Mouse (Mus musculus) hindbrain, embryonic 11.5 days (tissue): ENCODE results near the gene Esrp2. TPM values are rescaled to one million over a fixed set of nuclear protein-coding genes. Genes with fewer than 3 reads are reported as not detected.

Experiments
- ATAC-seq: fragments of 200-750 bp; cut with Nextera tagmentation; 2 replicates; pipeline ENCODE4 v1.8.0; 2017; ENCODE audit warnings: mild to moderate bottlenecking, moderate TSS enrichment, moderate library complexity; ENCODE audit not compliant: low FRiP score
- DNase-seq: peaks from one replicate; pipeline ENCODE4 v3.0.0-alpha.2; 2015; ENCODE audit warnings: low spot score
- H3K27ac ChIP-seq: fragments of 300-500 bp; sonication (generic); 2 replicates; pipeline ENCODE4 v1.5.1; 2014; ENCODE audit warnings: mild to moderate bottlenecking, low read depth, low read length
- H3K27me3 ChIP-seq: fragments of 300-500 bp; sonication (generic); 2 replicates; pipeline ENCODE4 v1.6.1; 2014; ENCODE audit warnings: mild to moderate bottlenecking, low read length, moderate library complexity, mixed read lengths; ENCODE audit not compliant: control insufficient read depth, insufficient read depth
- H3K36me3 ChIP-seq: fragments of 300-500 bp; sonication (generic); 2 replicates; pipeline ENCODE4 v1.6.1; 2014; ENCODE audit warnings: mild to moderate bottlenecking, low read length, moderate library complexity, mixed read lengths; ENCODE audit not compliant: control insufficient read depth, insufficient read depth
- H3K4me1 ChIP-seq: fragments of 300-500 bp; sonication (generic); replicated peaks from 2 replicates; pipeline ENCODE4 v1.6.1; 2014; ENCODE audit warnings: low read length, mixed read lengths; ENCODE audit not compliant: control insufficient read depth, insufficient read depth
- H3K4me2 ChIP-seq: fragments of 300-500 bp; sonication (generic); replicated peaks from 2 replicates; pipeline ENCODE4 v1.6.1; 2014; ENCODE audit warnings: mild to moderate bottlenecking, low read depth, low read length
- H3K4me3 ChIP-seq: fragments of 300-500 bp; sonication (generic); 2 replicates; pipeline ENCODE4 v1.5.1; 2014; ENCODE audit warnings: low read depth, low read length
- H3K9ac ChIP-seq: fragments of 300-500 bp; sonication (generic); 2 replicates; pipeline ENCODE4 v1.6.1; 2014; ENCODE audit warnings: low read depth, low read length
- H3K9me3 ChIP-seq: fragments of 300-500 bp; sonication (generic); 2 replicates; pipeline ENCODE4 v1.6.1; 2016; ENCODE audit warnings: low read length; ENCODE audit not compliant: control insufficient read depth
- WGBS: fragments of 180-500 bp; shearing (Covaris S2); extraction: QIAGEN DNeasy Blood & Tissue Kit; methylation state at CpG from one replicate; pipeline ENCODE4 v1.1.7; 2014; 5-methylcytosine and 5-hydroxymethylcytosine counted together
- polyA plus RNA-seq: library from polyadenylated mRNA; unstranded; fragments of >200 nt; fragmentation: Nextera tagmentation; extraction: Ambion mirVana; gene quantifications from 2 replicates; pipeline ENCODE4 v1.2.1, GENCODE M21; 2014

The Esrp2 gene
- polyA plus RNA-seq, 1 experiment from 2014 or later = 2.1 TPM

DNA sequence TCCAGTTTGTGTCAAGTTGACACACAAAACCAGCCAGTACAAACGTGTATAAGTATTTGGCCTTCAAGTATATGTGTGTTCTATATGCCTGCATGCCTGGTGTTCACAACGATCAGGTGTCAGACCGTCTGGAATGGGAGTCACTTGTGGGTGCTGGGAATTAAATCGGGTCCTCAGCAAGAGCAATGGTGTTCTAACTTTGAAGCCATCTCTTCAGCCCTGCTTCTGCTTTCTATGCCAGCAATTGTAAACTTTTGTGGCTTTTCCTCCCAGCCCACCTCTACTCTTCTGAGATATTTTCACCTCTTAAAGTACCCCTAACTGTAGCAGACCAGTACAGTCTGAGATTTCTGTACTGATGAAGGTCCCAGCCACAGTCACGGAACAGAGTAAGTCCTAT lies 3.4 kb upstream of the Esrp2 start:
- Histone ChIP-seq H3K36me3 (no peaks in the 10 kb centered on the region), H3K27ac (no peak overlapping the region), H3K4me3 (no peak overlapping the region), H3K9me3 (no peaks in the 10 kb centered on the region), H3K4me1 (peaks cover 11% of the 10 kb centered on the region), H3K27me3 (peaks cover 36% of the 10 kb centered on the region), H3K4me2 (no peak overlapping the region), H3K9ac (no peak overlapping the region)
- 68% methylated on average over 5 of the region's 5 CpGs for WGBS
- no peak for DNase-seq
- no peak for ATAC-seq

DNA sequence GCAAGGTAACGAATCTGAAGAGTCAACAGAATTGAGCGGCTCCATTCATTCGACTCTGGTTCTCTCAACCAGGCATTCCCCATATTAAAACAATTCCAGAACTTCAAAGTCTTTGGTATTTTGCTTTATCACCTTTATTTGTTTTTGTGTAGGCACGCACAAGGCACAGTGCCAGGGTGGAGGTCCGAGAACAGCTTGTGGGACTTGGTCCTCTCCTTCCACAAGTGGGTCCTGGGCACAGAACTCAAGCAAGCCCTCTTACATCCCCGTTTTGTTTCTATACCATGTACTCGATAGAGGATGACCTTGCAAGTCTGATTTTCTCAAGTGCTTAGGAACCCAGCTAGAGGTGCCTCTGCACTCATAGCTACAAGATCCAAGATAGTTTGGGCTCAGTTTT lies 1.8 kb upstream of the Esrp2 start:
- peak overlapping the region; percentile 57 for H3K4me2 ChIP-seq
- H3K27me3 ChIP-seq = peaks cover 50% of the 10 kb centered on the region
- peak overlapping the region; percentile 41 for H3K4me3 ChIP-seq
- peaks cover 11% of the 10 kb centered on the region for H3K4me1 ChIP-seq
- H3K27ac ChIP-seq = no peak overlapping the region
- 18% methylated on average over 7 of the region's 7 CpGs for WGBS
- no peaks in the 10 kb centered on the region for H3K9me3 ChIP-seq
- no peaks in the 10 kb centered on the region for H3K36me3 ChIP-seq
- H3K9ac ChIP-seq = no peak overlapping the region
- ATAC-seq = no peak
- DNase-seq = no peak

DNA sequence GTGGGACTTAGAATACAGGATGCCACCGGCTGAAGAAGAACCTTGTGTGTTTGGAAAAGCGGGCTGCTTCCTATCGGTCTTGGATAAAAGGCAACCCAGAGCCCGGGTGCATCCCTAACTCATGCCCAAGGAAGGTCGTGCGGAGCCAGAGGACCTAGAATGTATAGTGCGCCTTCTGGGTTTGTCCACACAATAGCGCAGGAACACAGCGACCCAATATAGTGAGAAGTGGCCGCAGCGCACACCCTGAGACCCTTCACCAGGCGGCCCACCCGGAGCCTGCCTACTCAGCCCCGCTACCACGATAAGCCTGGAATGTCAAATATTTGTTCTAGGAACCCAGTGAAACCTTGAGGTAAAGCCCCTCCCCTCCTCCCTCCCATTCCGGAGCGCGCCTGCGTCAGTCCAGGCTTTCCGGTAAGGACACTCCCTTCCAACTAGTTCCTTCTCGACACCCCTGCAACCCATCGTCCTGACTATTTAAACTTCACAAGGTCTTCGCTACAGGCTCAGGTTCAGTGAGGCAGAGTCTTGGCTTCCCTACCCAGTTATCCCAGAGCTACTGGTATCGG lies 1.2 kb upstream of the Esrp2 start:
- Histone ChIP-seq H3K4me3 (peak overlapping the region; percentile 41), H3K36me3 (no peaks in the 10 kb centered on the region), H3K4me1 (peaks cover 11% of the 10 kb centered on the region), H3K9ac (no peak overlapping the region), H3K27ac (no peak overlapping the region), H3K9me3 (no peaks in the 10 kb centered on the region), H3K27me3 (peaks cover 52% of the 10 kb centered on the region), H3K4me2 (peak overlapping the region; percentile 57)
- ATAC-seq = no peak
- under 1% methylated on average over 24 of the region's 24 CpGs for WGBS
- DNase-seq = peak; percentile 73

DNA sequence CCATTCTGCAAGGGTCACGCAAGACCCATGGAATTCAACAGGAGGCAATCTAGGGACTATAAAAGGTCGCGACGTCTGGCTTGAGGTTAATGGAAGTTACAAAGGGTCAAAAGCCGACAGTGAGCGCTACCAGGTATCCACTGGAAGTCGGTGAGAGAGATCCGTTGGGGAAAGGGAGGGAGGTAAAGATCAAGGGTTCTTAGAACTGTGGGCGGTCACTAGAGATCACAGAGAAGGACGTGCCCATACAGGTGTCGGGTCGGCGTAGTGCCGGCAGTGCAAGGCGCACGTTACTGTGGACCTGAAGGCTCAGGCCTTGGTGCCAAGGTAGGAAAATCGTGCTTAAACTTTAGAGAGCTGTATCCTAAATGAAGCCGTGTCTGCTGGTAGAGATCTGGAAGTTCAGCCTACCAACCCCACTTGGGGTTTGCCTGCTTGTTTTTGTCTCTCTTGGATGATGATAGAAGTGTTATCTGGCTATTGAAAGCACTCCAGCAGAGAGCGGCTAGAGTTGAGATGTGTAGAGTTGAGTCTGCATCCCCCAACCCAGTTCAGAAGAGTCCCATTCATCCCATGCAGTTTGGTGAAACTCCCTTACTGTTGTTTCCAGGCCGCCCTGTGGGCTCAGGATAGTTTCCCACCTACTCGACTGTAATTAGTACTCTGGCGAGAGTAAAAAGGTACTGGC lies 588 bp upstream of the Esrp2 start:
- Histone ChIP-seq H3K4me3 (peak overlapping the region; percentile 41), H3K4me1 (peaks cover 11% of the 10 kb centered on the region), H3K27ac (no peak overlapping the region), H3K4me2 (peak overlapping the region; percentile 57), H3K9me3 (no peaks in the 10 kb centered on the region), H3K9ac (0 out of 2 replicates have a peak overlapping the region, but pooled peaks have one; percentile 31), H3K27me3 (peaks cover 52% of the 10 kb centered on the region), H3K36me3 (no peaks in the 10 kb centered on the region)
- 6% methylated on average over 22 of the region's 22 CpGs for WGBS
- ATAC-seq (no peak), DNase-seq (no peak)

DNA sequence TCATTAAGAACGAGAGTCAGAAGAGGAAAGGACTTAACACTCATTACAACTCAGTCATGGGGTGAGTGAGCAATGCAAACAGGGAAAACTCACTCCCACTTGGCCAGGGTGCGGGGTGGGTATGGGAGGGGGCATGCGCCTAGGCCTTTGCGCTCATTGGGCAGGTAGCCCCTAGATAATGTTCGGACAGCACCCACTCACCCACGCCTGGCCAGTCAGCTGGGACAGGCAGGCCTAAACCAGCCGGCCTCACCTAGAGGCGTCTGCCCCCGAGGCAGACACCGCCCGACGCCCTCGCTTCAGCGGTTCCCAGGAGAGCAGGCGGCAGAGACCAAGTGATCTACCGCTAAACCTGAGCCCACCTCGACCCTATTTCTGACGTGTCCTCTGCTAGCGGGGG lies 1.1 kb downstream of the Esrp2 start:
- WGBS = 5% methylated on average over 19 of the region's 19 CpGs
- H3K4me3 ChIP-seq = no peak overlapping the region
- peak overlapping the region; percentile 57 for H3K4me2 ChIP-seq
- ATAC-seq (no peak), DNase-seq (no peak)
- H3K9me3 ChIP-seq = no peaks in the 10 kb centered on the region
- no peak overlapping the region for H3K27ac ChIP-seq
- H3K4me1 ChIP-seq = peaks cover 11% of the 10 kb centered on the region
- no peak overlapping the region for H3K9ac ChIP-seq
- H3K36me3 ChIP-seq = no peaks in the 10 kb centered on the region
- H3K27me3 ChIP-seq = peaks cover 52% of the 10 kb centered on the region

DNA sequence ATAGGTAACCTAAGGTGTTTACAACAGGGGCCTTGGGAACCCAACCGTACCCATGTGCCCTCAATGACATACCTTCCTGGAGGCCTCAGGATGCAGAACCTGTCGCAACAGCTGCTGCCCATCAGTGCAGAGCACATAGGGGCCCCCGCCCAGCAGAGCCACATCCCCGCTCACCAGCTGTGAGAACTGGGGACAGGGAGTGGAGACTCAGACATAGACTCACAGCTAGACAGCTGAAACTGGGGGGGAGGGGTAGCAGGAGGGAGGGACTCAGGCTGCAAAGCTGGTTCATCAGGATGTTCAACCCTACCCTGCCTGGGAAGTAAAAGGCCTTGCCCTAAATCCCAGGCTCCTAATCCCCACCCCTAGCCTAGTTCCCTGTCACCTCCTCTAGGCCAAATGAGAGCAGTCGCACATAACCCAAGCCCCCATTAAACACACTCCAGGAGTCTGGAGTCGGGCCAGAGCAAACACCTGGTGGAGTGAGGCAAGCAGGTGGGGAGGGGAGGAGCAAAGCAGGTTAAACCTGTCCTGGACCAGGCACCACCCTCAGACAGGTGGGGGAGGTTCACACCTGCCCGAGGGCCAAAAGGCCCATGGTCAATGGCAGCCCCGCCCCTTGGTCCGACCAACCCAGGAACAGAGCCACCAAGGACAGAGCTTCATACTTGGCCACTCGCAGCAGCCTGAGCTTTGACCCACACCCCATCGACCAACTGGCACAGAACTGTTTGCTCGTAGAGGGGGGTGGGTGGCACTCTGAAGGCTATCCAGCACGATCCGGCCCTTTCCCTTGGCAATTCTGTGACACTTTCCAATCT lies 1.8 kb downstream of the Esrp2 start:
- no peaks in the 10 kb centered on the region for H3K9me3 ChIP-seq
- no peaks in the 10 kb centered on the region for H3K36me3 ChIP-seq
- H3K27me3 ChIP-seq = peaks cover 52% of the 10 kb centered on the region
- H3K4me2 ChIP-seq = no peak overlapping the region
- H3K4me3 ChIP-seq = no peak overlapping the region
- H3K9ac ChIP-seq = no peak overlapping the region
- 20% methylated on average over 14 of the region's 14 CpGs for WGBS
- DNase-seq (no peak), ATAC-seq (no peak)
- no peak overlapping the region for H3K27ac ChIP-seq
- H3K4me1 ChIP-seq = peaks cover 11% of the 10 kb centered on the region

DNA sequence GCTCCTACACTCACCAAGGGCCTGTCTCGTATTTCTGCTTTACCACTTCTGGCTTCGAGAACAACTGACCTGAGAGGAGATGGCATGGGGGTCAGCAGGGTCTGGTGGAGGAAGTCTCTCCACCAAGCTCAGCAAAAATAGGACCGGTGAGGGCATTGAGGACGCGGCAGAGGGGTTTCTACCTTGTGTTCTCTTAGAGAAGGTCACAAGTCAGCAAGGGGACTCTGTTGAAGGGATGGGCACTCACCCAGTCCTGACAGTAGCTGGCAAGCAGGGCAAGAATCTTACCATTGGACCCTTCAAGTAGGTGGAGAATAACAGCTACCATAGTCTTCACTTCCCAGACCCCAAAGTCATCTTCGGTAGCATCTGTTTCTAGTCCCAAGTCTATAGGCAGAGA lies 2.8 kb downstream of the Esrp2 start:
- Histone ChIP-seq H3K9ac (no peak overlapping the region), H3K36me3 (no peaks in the 10 kb centered on the region), H3K4me2 (no peak overlapping the region), H3K27ac (no peak overlapping the region), H3K4me3 (no peak overlapping the region), H3K4me1 (peaks cover 11% of the 10 kb centered on the region), H3K9me3 (no peaks in the 10 kb centered on the region), H3K27me3 (peaks cover 52% of the 10 kb centered on the region)
- DNase-seq (no peak), ATAC-seq (no peak)
- WGBS = 75% methylated on average over 6 of the region's 6 CpGs

DNA sequence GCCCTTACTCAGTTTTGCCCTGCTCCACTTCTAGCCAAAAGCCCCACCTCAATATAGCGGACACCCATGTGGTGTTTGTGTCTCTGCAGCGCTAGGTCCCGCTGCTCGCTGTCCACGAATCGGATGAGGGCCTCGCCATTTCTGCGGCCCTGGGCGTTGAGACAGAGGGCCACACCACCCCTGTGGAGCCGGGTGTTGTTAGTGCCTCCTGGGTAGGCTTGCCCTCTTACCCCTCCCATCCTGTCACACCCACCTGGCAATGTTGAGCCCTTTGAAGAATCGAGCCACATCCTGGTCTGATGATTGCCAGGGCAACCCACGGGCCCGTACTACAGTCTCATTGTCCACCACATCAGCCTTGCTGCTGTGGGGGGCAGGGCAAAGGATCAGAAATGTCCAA lies 3.2 kb downstream of the Esrp2 start:
- ATAC-seq (no peak), DNase-seq (no peak)
- Histone ChIP-seq H3K4me1 (peaks cover 11% of the 10 kb centered on the region), H3K4me3 (no peak overlapping the region), H3K4me2 (no peak overlapping the region), H3K9ac (no peak overlapping the region), H3K27ac (no peak overlapping the region), H3K27me3 (peaks cover 49% of the 10 kb centered on the region), H3K9me3 (no peaks in the 10 kb centered on the region), H3K36me3 (no peaks in the 10 kb centered on the region)
- 75% methylated on average over 13 of the region's 13 CpGs for WGBS
